In the genomic region with DNA sequence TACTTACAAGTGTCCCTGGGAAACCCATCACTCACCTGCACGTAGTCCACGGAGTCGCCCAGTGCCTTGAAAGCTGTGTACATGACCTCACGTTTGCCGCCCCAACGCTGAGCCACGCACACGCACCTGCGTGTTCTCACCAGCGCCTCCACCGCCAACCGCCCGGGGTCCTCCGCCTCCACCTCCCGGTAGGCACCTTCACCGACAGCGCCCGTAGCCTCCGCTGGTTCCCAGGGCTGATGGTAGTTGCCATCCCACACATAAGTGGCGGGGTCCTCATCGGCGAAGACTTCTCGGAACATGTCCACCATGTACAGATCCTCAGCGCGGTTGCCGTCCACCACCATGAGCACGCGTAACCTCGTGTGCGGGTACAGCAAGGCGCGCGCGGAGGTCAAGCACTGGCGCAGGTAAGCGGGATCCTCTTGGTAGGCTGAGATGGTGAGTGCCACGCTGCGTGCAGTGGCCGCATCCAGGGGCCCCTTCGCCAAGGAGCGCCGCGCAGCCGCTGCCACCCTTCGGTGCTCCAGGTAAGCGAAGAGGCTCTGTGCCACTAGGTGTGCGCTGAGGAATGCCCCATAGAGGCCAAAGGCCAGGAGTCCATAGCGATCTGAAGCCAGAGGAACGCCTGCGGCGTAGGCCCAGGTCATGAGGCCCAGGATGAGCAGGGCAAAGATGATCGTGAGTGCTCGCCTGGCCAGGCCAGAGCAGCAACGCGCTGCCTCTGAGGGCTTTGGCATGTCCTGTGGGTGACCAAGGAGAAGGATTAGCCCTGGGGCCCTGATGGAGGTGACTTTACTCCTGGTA, we compare ENCODE assay signal across 10 mouse cellular contexts. TPM values are rescaled to one million over a fixed set of nuclear protein-coding genes. Genes with fewer than 3 reads are reported as not detected.
DNase-seq lines count a peak whose midpoint lies in the region; ATAC-seq and TF ChIP-seq lines count a peak whose summit lies in the region.
"Had no signal": no experiment of that assay in that cellular context is flagged by ENCODE, and none has a peak within 500 bp of the region (broad histone marks: within the 10 kb centered on the region; RNA-seq: fewer than 3 reads in every experiment).

No protein-coding gene starts in this region.

- H3K27ac ChIP-seq in left cerebral cortex, adult 2 months = no peak overlapping the region
- no peak overlapping the region for H3K27ac ChIP-seq in embryonic facial prominence, embryonic 12.5 days
- no peak overlapping the region for H3K27ac ChIP-seq in hindbrain, embryonic 14.5 days
- H3K27ac ChIP-seq in midbrain, postnatal 0 days (ENCODE audit: low read depth, low read length) = no peak overlapping the region
- H3K27ac ChIP-seq: macrophage had no signal

- H3K4me3 ChIP-seq in left cerebral cortex, adult 2 months = peak overlapping the region; percentile 41
- no peak overlapping the region for H3K4me3 ChIP-seq in embryonic facial prominence, embryonic 12.5 days
- H3K4me3 ChIP-seq in hindbrain, embryonic 14.5 days (replicated peaks; ENCODE audit: low read length) = peak overlapping the region; percentile 24
- H3K4me3 ChIP-seq in midbrain, postnatal 0 days (ENCODE audit: low read depth, low read length) = peak overlapping the region; percentile 37

- 19% methylated on average over 55 of the region's 55 CpGs for WGBS in embryonic facial prominence, embryonic 12.5 days
- 19% methylated on average over 55 of the region's 55 CpGs for WGBS in hindbrain, embryonic 14.5 days
- WGBS in midbrain, postnatal 0 days = 20% methylated on average over 55 of the region's 55 CpGs

- H3K4me1 ChIP-seq in embryonic facial prominence, embryonic 12.5 days = peaks cover 10% of the 10 kb centered on the region
- no peaks in the 10 kb centered on the region for H3K4me1 ChIP-seq in hindbrain, embryonic 14.5 days (replicated peaks; ENCODE audit: control insufficient read depth, insufficient read depth, low read length)
- H3K4me1 ChIP-seq in midbrain, postnatal 0 days (ENCODE audit: insufficient read depth, low read length) = no peaks in the 10 kb centered on the region

- peaks cover 13% of the 10 kb centered on the region for H3K27me3 ChIP-seq in embryonic facial prominence, embryonic 12.5 days
- H3K27me3 ChIP-seq in hindbrain, embryonic 14.5 days (ENCODE audit: control insufficient read depth, insufficient read depth, low read length) = no peaks in the 10 kb centered on the region
- no peaks in the 10 kb centered on the region for H3K27me3 ChIP-seq in midbrain, postnatal 0 days (ENCODE audit: insufficient read depth, low read length)

- 0 out of 2 replicates have a peak overlapping the region, but pooled peaks have one; percentile 24 for H3K9ac ChIP-seq in embryonic facial prominence, embryonic 12.5 days
- H3K9ac ChIP-seq in hindbrain, embryonic 14.5 days = peak overlapping the region; percentile 34
- peak overlapping the region; percentile 56; the same call in 1 of the 2 replicates for H3K9ac ChIP-seq in midbrain, postnatal 0 days (replicated peaks; ENCODE audit: low read length, poor library complexity, severe bottlenecking)

- peak in 1 of 2 experiments; percentile 40 for DNase-seq in left cerebral cortex, adult 2 months (ENCODE audit: extremely low spot score in 1 of 2, low spot score in 2 of 2)
- DNase-seq in left cerebral cortex, adult 18-20 months (ENCODE audit: low spot score in 2 of 2) = no peak
- DNase-seq in hindbrain, embryonic 14.5 days (ENCODE audit: low spot score) = no peak
- peak; percentile 15 for DNase-seq in midbrain, postnatal 0 days (ENCODE audit: low spot score)
- no peak for DNase-seq in gastrocnemius, postnatal 36 days
- no peak for DNase-seq in gastrocnemius, adult 18-20 months (ENCODE audit: low spot score)
- DNase-seq: kidney, adult 8-10 months had no signal

- no peak for TF ChIP-seq CTCF in left cerebral cortex, adult 2 months (IDR thresholded peaks at IDR 0.05)
- no peak for TF ChIP-seq CTCF in midbrain, postnatal 0 days (IDR thresholded peaks at IDR 0.05)

- peak overlapping the region; percentile 19; the same call in 1 of the 2 replicates for H3K4me2 ChIP-seq in embryonic facial prominence, embryonic 12.5 days (replicated peaks)
- H3K4me2 ChIP-seq in hindbrain, embryonic 14.5 days (replicated peaks) = peak overlapping the region; percentile 48
- peak overlapping the region; percentile 52 for H3K4me2 ChIP-seq in midbrain, postnatal 0 days (ENCODE audit: low read depth, low read length, poor library complexity, severe bottlenecking)

- no peak for ATAC-seq in embryonic facial prominence, embryonic 12.5 days (ENCODE audit: insufficient number of reproducible peaks, insufficient read depth, low FRiP score, low TSS enrichment)
- ATAC-seq in hindbrain, embryonic 14.5 days (ENCODE audit: low FRiP score) = peak; percentile 57
- ATAC-seq in midbrain, postnatal 0 days (ENCODE audit: low FRiP score) = peak; percentile 65
- ATAC-seq in inflammation-experienced regulatory T-cells, adult 6 months = no peak

- intact Hi-C loops in left cerebral cortex, adult 2 months (cut with DNase I) = loop anchor here (5.0 kb wide), 1 partner anchor 47 kb away; no protein-coding TSS in a partner anchor
- intact Hi-C loops in gastrocnemius, postnatal 36 days (cut with DNase I) = no loop called here

- H3K9me3 ChIP-seq in embryonic facial prominence, embryonic 12.5 days = no peaks in the 10 kb centered on the region
- no peaks in the 10 kb centered on the region for H3K9me3 ChIP-seq in hindbrain, embryonic 14.5 days (ENCODE audit: control insufficient read depth, low read length)
- no peaks in the 10 kb centered on the region for H3K9me3 ChIP-seq in midbrain, postnatal 0 days (ENCODE audit: low read length)

- peaks cover 6% of the 10 kb centered on the region; the same call in 1 of the 2 replicates for H3K36me3 ChIP-seq in embryonic facial prominence, embryonic 12.5 days
- H3K36me3 ChIP-seq in hindbrain, embryonic 14.5 days (replicated peaks; ENCODE audit: control insufficient read depth, insufficient read depth) = no peaks in the 10 kb centered on the region
- no peaks in the 10 kb centered on the region for H3K36me3 ChIP-seq in midbrain, postnatal 0 days (ENCODE audit: insufficient read depth, low read length)

RNA-seq across cellular contexts. Expression of a gene that starts 4.9 kb away (rescaled TPM):
- total RNA-seq in left cerebral cortex, adult 2 months (2021) = under 1 TPM; 0.81 to 0.82 TPM
- 1 to 10 TPM in 1 of 2 experiments, under 1 TPM in 1; 0.67 to 1.4 TPM for total RNA-seq in left cerebral cortex, adult 18-20 months (2021)
- polyA plus RNA-seq in embryonic facial prominence, embryonic 12.5 days (2016; fragmentation: Nextera tagmentation; extraction: Ambion mirVana) = 1.6 and 1.7 TPM in 2 replicates
- polyA plus RNA-seq in hindbrain, embryonic 14.5 days (2014; fragmentation: Nextera tagmentation; extraction: Ambion mirVana) = 0.95 and 1.8 TPM in 2 replicates
- 1.1 and 1.5 TPM in 2 replicates for total RNA-seq in midbrain, postnatal 0 days (2014; rRNA removed)
- 0.81 and 0.91 TPM in 2 replicates for polyA plus RNA-seq in midbrain, postnatal 0 days (2015; fragmentation: Nextera tagmentation; extraction: Ambion mirVana)
- under 1 TPM in 1 of 3 experiments, not detected in 2; 0.12 TPM for polyA plus RNA-seq in inflammation-experienced regulatory T-cells, adult 6 months (2017; shearing (Covaris generic))
- under 1 TPM in 1 of 2 experiments, not detected in 1; 0.26 TPM for total RNA-seq in gastrocnemius, postnatal 36 days (2021)
- under 1 TPM; 0.09 to 0.52 TPM for total RNA-seq in gastrocnemius, adult 18-20 months (2021)
- polyA plus RNA-seq: macrophage had no signal

RNA-seq across cellular contexts. Expression of a gene that starts 23.2 kb away (rescaled TPM):
- 100 to 1,000 TPM; 107 to 114 TPM for total RNA-seq in left cerebral cortex, adult 2 months (2021)
- 10 to 100 TPM; 81.6 to 81.8 TPM for total RNA-seq in left cerebral cortex, adult 18-20 months (2021)
- polyA plus RNA-seq in embryonic facial prominence, embryonic 12.5 days (2016; fragmentation: Nextera tagmentation; extraction: Ambion mirVana) = 56.8 and 60.6 TPM in 2 replicates
- 13.0 and 18.7 TPM in 2 replicates for polyA plus RNA-seq in hindbrain, embryonic 14.5 days (2014; fragmentation: Nextera tagmentation; extraction: Ambion mirVana)
- 17.4 and 34.0 TPM in 2 replicates for total RNA-seq in midbrain, postnatal 0 days (2014; rRNA removed)
- polyA plus RNA-seq in midbrain, postnatal 0 days (2015; fragmentation: Nextera tagmentation; extraction: Ambion mirVana) = 14.1 and 16.2 TPM in 2 replicates
- polyA plus RNA-seq in inflammation-experienced regulatory T-cells, adult 6 months (2017; shearing (Covaris generic)) = 10 to 100 TPM in 2 of 3 experiments, 1 to 10 TPM in 1; 2.4 to 13.5 (median 12.6) TPM
- total RNA-seq in gastrocnemius, postnatal 36 days (2021) = 1 to 10 TPM; 8.7 to 9.4 TPM
- 1 to 10 TPM; 4.8 to 6.0 TPM for total RNA-seq in gastrocnemius, adult 18-20 months (2021)

RNA-seq across cellular contexts. Expression of a gene that starts 33.6 kb away (rescaled TPM):
- total RNA-seq in left cerebral cortex, adult 2 months (2021) = not detected
- total RNA-seq in left cerebral cortex, adult 18-20 months (2021) = not detected
- polyA plus RNA-seq in embryonic facial prominence, embryonic 12.5 days (2016; fragmentation: Nextera tagmentation; extraction: Ambion mirVana) = 0.12 TPM in 1 of 2 replicates, not detected in the other
- polyA plus RNA-seq in hindbrain, embryonic 14.5 days (2014; fragmentation: Nextera tagmentation; extraction: Ambion mirVana) = not detected in 2 replicates
- 0.52 TPM in 1 of 2 replicates, not detected in the other for total RNA-seq in midbrain, postnatal 0 days (2014; rRNA removed)
- polyA plus RNA-seq in midbrain, postnatal 0 days (2015; fragmentation: Nextera tagmentation; extraction: Ambion mirVana) = 0.22 TPM in 1 of 2 replicates, not detected in the other
- polyA plus RNA-seq in inflammation-experienced regulatory T-cells, adult 6 months (2017; shearing (Covaris generic)) = under 1 TPM in 1 of 3 experiments, not detected in 2; 0.72 TPM
- total RNA-seq in gastrocnemius, postnatal 36 days (2021) = not detected
- total RNA-seq in gastrocnemius, adult 18-20 months (2021) = not detected

RNA-seq across cellular contexts. Expression of a gene that starts 37.5 kb away (rescaled TPM):
- total RNA-seq in left cerebral cortex, adult 2 months (2021) = not detected
- not detected for total RNA-seq in left cerebral cortex, adult 18-20 months (2021)
- polyA plus RNA-seq in embryonic facial prominence, embryonic 12.5 days (2016; fragmentation: Nextera tagmentation; extraction: Ambion mirVana) = not detected in 2 replicates
- 0.21 and 0.37 TPM in 2 replicates for polyA plus RNA-seq in hindbrain, embryonic 14.5 days (2014; fragmentation: Nextera tagmentation; extraction: Ambion mirVana)
- 0.52 TPM in 1 of 2 replicates, not detected in the other for total RNA-seq in midbrain, postnatal 0 days (2014; rRNA removed)
- 0.31 and 0.74 TPM in 2 replicates for polyA plus RNA-seq in midbrain, postnatal 0 days (2015; fragmentation: Nextera tagmentation; extraction: Ambion mirVana)
- polyA plus RNA-seq in inflammation-experienced regulatory T-cells, adult 6 months (2017; shearing (Covaris generic)) = under 1 TPM in 2 of 3 experiments, not detected in 1; 0.34 to 0.64 TPM
- total RNA-seq in gastrocnemius, postnatal 36 days (2021) = not detected
- total RNA-seq in gastrocnemius, adult 18-20 months (2021) = not detected

RNA-seq across cellular contexts. Expression of a gene that starts 37.5 kb away (rescaled TPM):
- not detected for total RNA-seq in left cerebral cortex, adult 2 months (2021)
- not detected for total RNA-seq in left cerebral cortex, adult 18-20 months (2021)
- not detected in 2 replicates for polyA plus RNA-seq in embryonic facial prominence, embryonic 12.5 days (2016; fragmentation: Nextera tagmentation; extraction: Ambion mirVana)
- polyA plus RNA-seq in hindbrain, embryonic 14.5 days (2014; fragmentation: Nextera tagmentation; extraction: Ambion mirVana) = not detected in 2 replicates
- total RNA-seq in midbrain, postnatal 0 days (2014; rRNA removed) = not detected in 2 replicates
- not detected in 2 replicates for polyA plus RNA-seq in midbrain, postnatal 0 days (2015; fragmentation: Nextera tagmentation; extraction: Ambion mirVana)
- polyA plus RNA-seq in inflammation-experienced regulatory T-cells, adult 6 months (2017; shearing (Covaris generic)) = not detected
- not detected for total RNA-seq in gastrocnemius, postnatal 36 days (2021)
- not detected for total RNA-seq in gastrocnemius, adult 18-20 months (2021)
- polyA plus RNA-seq: macrophage had no signal

Comparison
In these comparisons a context has a peak if more than half of its experiments do, and no peak if none do; other contexts are left out.
1. ATAC-seq: peak in hindbrain, embryonic 14.5 days (single experiment) and midbrain, postnatal 0 days (single experiment); none in embryonic facial prominence, embryonic 12.5 days (single experiment) and inflammation-experienced regulatory T-cells, adult 6 months (single experiment).
2. Peak in every context shown above with its lines, with median percentiles within 50 percentile points of each other: H3K4me2 ChIP-seq and H3K9ac ChIP-seq.